Mouse (Mus musculus): ENCODE results near the gene Cfap44. TPM values are rescaled to one million over a fixed set of nuclear protein-coding genes. Genes with fewer than 3 reads are reported as not detected.
A peak's percentile ranks its signal among the peaks of the same experiment; 100 is the strongest.

Gene Cfap44
- polyA plus RNA-seq, 1 experiment from 2014 or later: not detected

DNA sequence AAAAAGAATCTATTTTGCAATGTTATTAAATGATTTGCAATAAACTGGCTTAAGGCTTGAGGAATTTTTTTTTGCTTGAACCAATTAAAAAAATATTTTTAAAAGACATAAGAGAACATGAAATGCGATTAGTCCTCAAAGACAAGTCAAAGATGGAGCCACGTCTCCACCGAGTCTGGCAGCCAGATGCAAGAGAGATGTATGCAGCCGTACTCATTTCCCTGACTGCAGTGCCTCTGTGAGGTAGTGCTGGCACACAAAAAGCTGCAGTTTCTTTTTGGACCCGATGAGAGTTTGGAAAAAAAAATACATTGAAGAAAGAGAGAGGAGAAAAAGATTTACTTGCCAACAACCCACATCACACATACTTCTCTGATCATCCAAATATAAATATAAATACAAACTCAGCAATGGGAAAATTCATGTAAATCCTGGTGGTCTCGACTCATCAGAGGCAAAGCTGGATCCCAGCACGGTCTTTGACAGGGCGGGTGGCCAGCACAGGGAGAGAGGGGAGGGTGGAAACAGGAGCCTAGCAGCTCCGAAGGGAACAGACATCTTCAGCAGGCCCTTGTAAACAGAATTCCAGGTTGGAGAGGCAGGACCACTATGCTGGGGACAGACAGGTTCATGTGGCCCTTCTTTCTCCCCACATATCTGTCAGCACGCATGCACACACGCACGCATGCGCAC, 116.1 kb downstream of the Cfap44 start:
- Histone ChIP-seq H3K4me3 (ENCODE audit: low read depth, low read length) (no peak overlapping the region), H3K9ac (ENCODE audit: low read depth, low read length) (no peak overlapping the region), H3K27ac (ENCODE audit: low read depth, low read length) (peak overlapping the region; percentile 21; the same call in 1 of the 2 replicates), H3K4me2 (replicated peaks; ENCODE audit: low read depth) (no peak overlapping the region), H3K27me3 (replicated peaks; ENCODE audit: control insufficient read depth, insufficient read depth, low read length) (no peaks in the 10 kb centered on the region), H3K9me3 (ENCODE audit: control insufficient read depth) (no peaks in the 10 kb centered on the region), H3K4me1 (replicated peaks; ENCODE audit: control insufficient read depth, insufficient read depth, low read length) (no peaks in the 10 kb centered on the region), H3K36me3 (ENCODE audit: control insufficient read depth, insufficient read depth) (no peaks in the 10 kb centered on the region; the same call in 1 of the 2 replicates)
- WGBS: 74% methylated on average over 13 of the region's 13 CpGs
- no peak for TF ChIP-seq CTCF (IDR thresholded peaks at IDR 0.05; ENCODE audit: low read depth)
- ATAC-seq: no peak

- no peak overlapping the region for H3K9ac ChIP-seq (ENCODE audit: low read depth, low read length)
- H3K4me1 ChIP-seq (replicated peaks; ENCODE audit: control insufficient read depth, insufficient read depth, low read length): no peaks in the 10 kb centered on the region
- no peak overlapping the region for H3K27ac ChIP-seq (ENCODE audit: low read depth, low read length)
- no peak overlapping the region for H3K4me2 ChIP-seq (replicated peaks; ENCODE audit: low read depth)
- H3K4me3 ChIP-seq (ENCODE audit: low read depth, low read length): no peak overlapping the region
- H3K27me3 ChIP-seq (replicated peaks; ENCODE audit: control insufficient read depth, insufficient read depth, low read length): no peaks in the 10 kb centered on the region
- no peaks in the 10 kb centered on the region; the same call in 1 of the 2 replicates for H3K36me3 ChIP-seq (ENCODE audit: control insufficient read depth, insufficient read depth)
- ATAC-seq: no peak
- peak; percentile 10; the same call in 1 of the 2 replicates for TF ChIP-seq CTCF (IDR thresholded peaks at IDR 0.05; ENCODE audit: low read depth)
- WGBS: 77% methylated on average over 6 of the region's 6 CpGs
- H3K9me3 ChIP-seq (ENCODE audit: control insufficient read depth): no peaks in the 10 kb centered on the region
Measured at GRCm38 (mm10) chr16:44516498-44516897, 121.9 kb downstream of the Cfap44 start.

- Histone ChIP-seq H3K4me1 (replicated peaks; ENCODE audit: control insufficient read depth, insufficient read depth, low read length) (no peaks in the 10 kb centered on the region), H3K27me3 (replicated peaks; ENCODE audit: control insufficient read depth, insufficient read depth, low read length) (no peaks in the 10 kb centered on the region), H3K4me2 (replicated peaks; ENCODE audit: low read depth) (no peak overlapping the region), H3K4me3 (ENCODE audit: low read depth, low read length) (no peak overlapping the region), H3K9me3 (ENCODE audit: control insufficient read depth) (no peaks in the 10 kb centered on the region), H3K36me3 (ENCODE audit: control insufficient read depth, insufficient read depth) (no peaks in the 10 kb centered on the region), H3K9ac (ENCODE audit: low read depth, low read length) (no peak overlapping the region), H3K27ac (ENCODE audit: low read depth, low read length) (no peak overlapping the region)
- no peak for TF ChIP-seq CTCF (IDR thresholded peaks at IDR 0.05; ENCODE audit: low read depth)
- no peak for ATAC-seq
- WGBS: 78% methylated on average over 7 of the region's 7 CpGs
Measured at GRCm38 (mm10) chr16:44523595-44523994, 129.0 kb downstream of the Cfap44 start.

- WGBS: 73% methylated on average over 1 of the region's 1 CpGs
- Histone ChIP-seq H3K36me3 (ENCODE audit: control insufficient read depth, insufficient read depth) (no peaks in the 10 kb centered on the region), H3K4me2 (replicated peaks; ENCODE audit: low read depth) (no peak overlapping the region), H3K4me3 (ENCODE audit: low read depth, low read length) (no peak overlapping the region), H3K4me1 (replicated peaks; ENCODE audit: control insufficient read depth, insufficient read depth, low read length) (no peaks in the 10 kb centered on the region), H3K9ac (ENCODE audit: low read depth, low read length) (no peak overlapping the region), H3K27me3 (replicated peaks; ENCODE audit: control insufficient read depth, insufficient read depth, low read length) (no peaks in the 10 kb centered on the region), H3K27ac (ENCODE audit: low read depth, low read length) (no peak overlapping the region), H3K9me3 (ENCODE audit: control insufficient read depth) (no peaks in the 10 kb centered on the region)
- no peak for ATAC-seq
- TF ChIP-seq CTCF (IDR thresholded peaks at IDR 0.05; ENCODE audit: low read depth): no peak
Measured at GRCm38 (mm10) chr16:44526044-44526443, 131.4 kb downstream of the Cfap44 start.

DNA sequence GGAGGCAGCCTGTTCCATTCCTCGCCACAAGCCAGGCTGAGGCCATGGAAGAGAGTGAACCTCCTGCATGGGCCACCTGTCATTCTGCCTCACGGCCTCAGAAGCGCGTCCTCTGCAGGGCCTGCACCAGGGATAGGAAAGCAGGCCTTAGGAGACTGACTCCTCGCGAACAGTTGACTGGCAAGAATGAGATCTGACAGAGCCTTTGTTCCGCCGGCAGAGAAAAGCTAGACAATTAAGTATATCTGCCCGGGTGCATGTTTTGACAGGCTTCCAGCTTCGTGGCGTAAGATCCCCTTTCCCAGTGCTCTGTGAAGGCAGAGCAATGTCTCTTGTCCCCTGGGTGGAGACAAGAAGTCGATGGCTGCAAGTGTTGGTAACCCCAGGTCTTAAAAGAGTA, 132.1 kb downstream of the Cfap44 start:
- no peak overlapping the region for H3K27ac ChIP-seq (ENCODE audit: low read depth, low read length)
- no peak overlapping the region for H3K9ac ChIP-seq (ENCODE audit: low read depth, low read length)
- H3K9me3 ChIP-seq (ENCODE audit: control insufficient read depth): no peaks in the 10 kb centered on the region
- H3K4me1 ChIP-seq (replicated peaks; ENCODE audit: control insufficient read depth, insufficient read depth, low read length): no peaks in the 10 kb centered on the region
- no peaks in the 10 kb centered on the region for H3K27me3 ChIP-seq (replicated peaks; ENCODE audit: control insufficient read depth, insufficient read depth, low read length)
- no peak for TF ChIP-seq CTCF (IDR thresholded peaks at IDR 0.05; ENCODE audit: low read depth)
- no peak for ATAC-seq
- WGBS: 56% methylated on average over 12 of the region's 12 CpGs
- no peaks in the 10 kb centered on the region for H3K36me3 ChIP-seq (ENCODE audit: control insufficient read depth, insufficient read depth)
- H3K4me2 ChIP-seq (replicated peaks; ENCODE audit: low read depth): no peak overlapping the region
- H3K4me3 ChIP-seq (ENCODE audit: low read depth, low read length): no peak overlapping the region

- TF ChIP-seq CTCF (IDR thresholded peaks at IDR 0.05; ENCODE audit: low read depth): no peak
- Histone ChIP-seq H3K4me1 (replicated peaks; ENCODE audit: control insufficient read depth, insufficient read depth, low read length) (no peaks in the 10 kb centered on the region), H3K4me2 (replicated peaks; ENCODE audit: low read depth) (no peak overlapping the region), H3K27ac (ENCODE audit: low read depth, low read length) (no peak overlapping the region; the same call in 1 of the 2 replicates), H3K9me3 (ENCODE audit: control insufficient read depth) (no peaks in the 10 kb centered on the region), H3K4me3 (ENCODE audit: low read depth, low read length) (no peak overlapping the region), H3K27me3 (replicated peaks; ENCODE audit: control insufficient read depth, insufficient read depth, low read length) (no peaks in the 10 kb centered on the region), H3K9ac (ENCODE audit: low read depth, low read length) (no peak overlapping the region), H3K36me3 (ENCODE audit: control insufficient read depth, insufficient read depth) (no peaks in the 10 kb centered on the region)
- WGBS: 67% methylated on average over 11 of the region's 11 CpGs
- no peak for ATAC-seq
Measured at GRCm38 (mm10) chr16:44527218-44527905, 132.8 kb downstream of the Cfap44 start.

All from intestine, postnatal 0 days (tissue).